Mouse (Mus musculus): ENCODE results near the gene Fntb. TPM values are rescaled to one million over a fixed set of nuclear protein-coding genes. Genes with fewer than 3 reads are reported as not detected.

The Fntb gene
- total RNA-seq, 2 experiments from 2014 or later, result 17.9 to 20.1 TPM

DNA sequence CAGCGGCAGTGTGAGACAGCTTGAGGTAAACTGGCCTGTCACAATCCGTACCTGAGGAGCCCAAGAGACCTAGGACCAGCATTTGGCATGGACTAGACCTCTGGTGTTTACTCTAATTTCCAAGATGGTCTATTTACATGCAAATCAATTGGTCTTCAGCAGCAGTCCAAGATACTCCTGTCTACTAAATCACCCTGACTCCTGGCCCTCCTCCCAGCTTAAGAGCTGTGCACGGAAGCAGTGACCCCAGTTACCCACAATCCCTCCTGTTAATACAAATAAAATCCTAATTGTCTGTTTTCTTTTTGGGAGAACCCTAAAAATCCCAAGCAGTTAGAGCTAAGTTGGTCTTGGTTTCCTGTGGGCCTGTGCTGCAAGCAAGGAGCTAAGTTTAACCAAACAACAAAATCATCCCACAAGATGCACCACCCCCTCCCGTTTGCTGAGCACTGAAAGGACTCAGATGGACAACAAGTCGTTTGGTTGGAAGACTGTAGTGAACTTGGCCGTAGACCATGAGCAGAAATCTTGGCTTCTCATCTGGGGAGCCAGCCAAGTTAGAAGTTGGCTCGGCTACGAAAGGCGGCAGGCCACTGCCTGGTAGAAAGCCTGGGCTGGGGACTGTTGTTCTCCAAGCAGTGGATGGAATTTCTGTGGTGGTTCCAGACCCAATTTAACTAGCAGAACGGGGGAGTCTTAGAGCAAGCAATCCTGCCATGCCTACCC, 189.5 kb downstream of the Fntb start:
- peak; percentile 80 for DNase-seq

DNA sequence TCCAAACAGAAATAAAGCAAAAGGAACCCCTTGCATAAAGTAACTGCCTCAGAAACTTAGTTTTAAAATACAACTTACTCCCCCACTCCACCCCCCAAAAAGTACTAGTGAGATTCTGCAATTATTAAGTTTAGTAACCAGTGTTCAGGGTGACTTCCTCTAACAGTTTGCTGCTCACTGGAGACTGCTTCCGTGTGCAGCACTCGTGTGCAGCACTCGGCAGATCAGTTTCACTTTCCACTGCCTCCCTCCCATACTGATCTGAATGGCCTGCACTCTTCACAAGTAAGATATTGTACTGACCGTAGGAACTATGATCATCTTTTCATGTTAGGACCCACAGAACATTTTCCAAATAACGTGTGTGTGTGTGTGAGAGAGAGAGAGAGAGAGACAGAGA, 192.3 kb downstream of the Fntb start:
- peak; percentile 45 for DNase-seq

DNA sequence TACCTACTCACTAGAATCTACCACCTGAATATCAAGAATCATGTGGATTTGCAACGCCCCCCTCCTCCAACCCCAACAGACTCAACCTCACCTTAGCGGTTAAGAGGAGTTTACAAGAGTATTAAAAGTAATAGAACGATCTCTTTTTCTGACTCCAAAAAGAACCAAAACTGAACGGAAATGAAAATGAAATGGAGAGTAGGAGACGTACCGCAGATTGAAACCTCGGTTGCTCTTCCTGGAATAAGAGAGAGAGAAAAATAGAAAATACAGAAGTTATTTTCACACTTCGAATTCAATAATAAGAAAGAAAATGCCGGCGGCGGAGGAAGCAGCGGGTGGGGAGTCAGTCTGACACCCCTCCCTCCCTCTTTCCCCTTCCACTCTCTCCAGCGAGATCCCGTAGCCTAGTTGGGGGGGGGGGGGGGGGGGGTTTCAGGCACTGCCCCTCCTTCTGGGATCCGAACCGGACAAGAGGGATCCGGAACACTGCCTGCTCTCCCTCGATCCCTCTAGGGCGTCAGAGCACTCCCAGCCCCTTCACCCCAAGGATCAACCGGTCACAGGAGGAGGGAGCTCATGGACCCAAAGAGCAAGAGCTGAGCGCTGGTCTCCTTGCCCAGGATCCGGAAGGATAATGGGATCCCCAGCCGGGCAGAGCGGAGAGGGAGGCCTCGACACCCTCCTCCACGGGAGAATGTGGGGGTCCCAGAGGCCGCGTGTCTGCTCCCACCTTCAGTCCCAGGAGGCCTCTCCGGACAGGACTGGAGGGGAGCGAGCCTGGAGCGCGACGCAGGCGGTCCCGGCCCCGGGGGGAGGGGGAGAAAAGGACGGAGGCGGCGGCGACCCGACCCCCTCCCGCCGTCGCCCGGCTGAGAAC, 195.9 kb downstream of the Fntb start:
- no peak for DNase-seq

DNA sequence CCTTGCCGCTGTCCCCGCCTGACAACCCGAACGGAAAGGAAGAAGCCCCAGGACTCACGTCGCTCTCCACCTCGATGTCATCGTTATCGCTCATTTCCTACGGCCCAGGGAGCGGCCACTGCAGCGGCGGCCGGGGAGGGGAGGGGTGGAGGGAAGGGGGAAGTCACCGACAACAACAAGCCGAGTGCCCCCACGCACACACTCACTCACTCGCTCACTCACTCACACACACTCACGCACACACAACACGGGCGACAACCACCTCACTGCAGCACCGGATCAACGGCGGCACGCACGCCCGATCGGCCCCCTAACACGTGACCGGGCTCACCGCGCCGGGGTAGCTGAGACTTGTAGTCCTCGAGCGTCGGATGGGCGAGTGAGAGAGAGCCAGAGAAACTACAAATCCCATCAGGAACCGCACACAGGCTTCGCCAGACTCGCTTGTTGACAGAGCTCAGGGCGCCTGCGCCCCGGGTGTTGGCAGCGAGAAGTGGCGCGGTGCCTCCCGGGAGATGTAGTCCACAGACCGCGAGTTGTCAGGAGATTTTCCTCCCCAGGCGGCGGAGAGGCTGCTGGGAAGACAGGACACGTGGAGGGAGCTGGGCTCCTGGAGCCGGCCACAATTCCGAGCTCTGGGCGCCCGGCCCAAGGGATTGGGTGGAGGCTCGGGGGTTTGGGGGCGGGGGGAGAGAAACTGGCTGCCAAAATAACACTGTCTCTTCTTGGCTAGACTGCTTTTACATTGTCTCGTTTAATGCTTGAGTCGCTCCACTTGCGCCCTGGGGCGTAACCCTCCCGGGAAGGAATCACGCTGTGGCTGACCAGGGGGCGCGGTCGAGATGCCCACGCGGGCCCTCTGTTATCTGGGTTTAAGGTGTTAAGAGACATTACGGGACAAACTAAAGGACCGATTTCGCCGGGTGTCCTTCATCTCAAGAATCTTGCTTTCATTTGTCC, 196.8 kb downstream of the Fntb start, which contains the start of gene Max:
Gene Max (minus strand): TSS at position 270 of the 960 bp plus-strand sequence.
- DNase-seq, result peak; percentile 98

DNA sequence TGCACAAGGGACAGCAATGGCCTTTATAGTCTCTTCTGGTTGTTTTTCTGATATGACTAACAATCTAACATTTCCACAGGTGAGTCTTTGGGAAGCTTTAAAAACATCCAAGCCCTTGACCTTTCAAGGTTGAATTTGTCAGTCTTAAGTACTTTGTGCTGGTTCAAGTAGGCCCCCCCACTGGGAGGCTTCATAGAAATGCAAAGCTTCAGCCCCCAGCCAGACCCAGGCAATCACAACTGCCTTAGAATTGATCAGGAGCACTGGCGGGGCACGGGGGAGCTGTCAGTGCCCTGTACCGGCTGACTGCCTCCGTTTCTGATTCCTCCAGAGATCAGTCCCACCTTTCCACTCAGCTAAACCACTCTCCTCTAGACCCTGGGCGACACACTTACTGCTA, 199.7 kb downstream of the Fntb start:
- no peak for DNase-seq

DNA sequence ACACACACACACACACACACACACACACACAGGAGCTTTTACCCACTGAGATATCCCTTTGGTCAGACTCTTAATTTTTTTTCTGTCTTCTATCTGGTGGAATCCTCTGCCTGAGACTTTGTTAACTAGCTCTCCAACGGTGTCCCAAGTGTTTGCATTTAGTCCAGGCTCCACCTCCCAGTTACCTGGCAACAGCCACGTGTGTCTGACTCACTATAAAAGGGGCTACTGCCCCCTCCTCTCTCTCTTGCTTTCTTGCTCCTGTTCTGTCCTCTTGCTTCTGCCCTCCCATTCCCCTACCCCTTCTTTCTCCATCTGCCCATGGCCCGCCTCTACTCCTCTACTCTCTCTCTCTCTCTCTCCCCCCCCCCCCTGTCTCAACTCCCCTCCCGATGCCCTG, 200.5 kb downstream of the Fntb start:
- no peak for DNase-seq

Other genes with a start within 250 kb of the Fntb start
- gene Plekhg3, start 234.7 kb upstream of the Fntb start, total RNA-seq (2021), result 10 to 100 TPM; 21.1 to 22.0 TPM
- gene Sptb, start 55.0 kb upstream of the Fntb start, total RNA-seq (2021), result 10 to 100 TPM; 35.9 to 43.5 TPM
- gene Churc1, start 51 bp upstream of the Fntb start, total RNA-seq (2021), result 10 to 100 TPM; 76.2 to 77.6 TPM
- not detected for gene Gpx2, start 30.0 kb downstream of the Fntb start, total RNA-seq (2021)
- 1 to 10 TPM; 3.6 to 7.7 TPM for gene Rab15, start 57.3 kb downstream of the Fntb start, total RNA-seq (2021)
- gene Max, start 196.6 kb downstream of the Fntb start, total RNA-seq (2021), result 10 to 100 TPM; 56.7 to 61.6 TPM